9 mouse cellular contexts compared by ENCODE assay signal in the genomic region with DNA sequence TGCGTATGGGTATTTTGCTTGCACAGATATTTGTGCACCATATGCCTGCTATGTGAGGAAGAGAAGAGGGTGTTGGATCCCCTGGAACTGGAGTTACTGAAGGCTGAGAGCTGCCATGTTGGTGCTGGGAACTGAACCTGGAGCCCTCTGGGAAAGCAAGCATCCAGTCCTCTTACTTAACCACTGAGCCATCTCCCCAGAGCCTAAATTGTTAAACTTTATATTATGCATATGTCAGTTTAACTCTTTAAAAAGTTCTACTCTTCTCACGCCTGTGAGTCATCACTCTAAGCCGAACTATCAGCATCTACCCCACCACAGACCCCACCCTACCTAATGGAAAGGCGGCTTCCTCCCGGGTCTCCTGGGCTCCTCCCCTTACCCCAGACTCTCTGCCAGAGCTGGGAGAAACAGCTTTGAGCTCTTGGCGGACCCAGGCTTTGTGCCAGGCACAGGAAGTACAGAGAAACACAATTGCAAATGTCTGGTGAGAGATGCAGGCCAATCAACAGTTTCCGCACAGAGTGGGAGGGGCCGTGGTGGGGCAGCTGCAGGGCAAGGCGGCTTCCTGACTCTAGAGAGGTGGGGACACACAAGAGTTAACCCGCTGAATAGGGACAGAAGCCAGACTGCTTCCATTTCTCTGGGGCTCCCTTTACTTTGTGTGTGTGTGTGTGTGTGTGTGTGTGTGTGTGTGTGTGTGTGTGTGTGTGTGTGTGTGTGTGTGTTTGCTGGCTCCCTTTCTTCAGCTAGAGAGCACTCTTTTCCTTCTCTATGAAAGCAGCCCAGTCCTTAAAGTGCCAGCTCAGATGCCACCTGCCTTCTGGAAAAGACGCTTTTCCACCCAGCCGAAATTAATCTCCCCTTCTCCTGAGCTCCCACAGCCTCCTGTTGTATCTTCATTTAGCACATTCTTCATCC.
DNase-seq lines count a peak whose midpoint lies in the region; ATAC-seq and TF ChIP-seq lines count a peak whose summit lies in the region.
"Had no signal": no experiment of that assay in that cellular context is flagged by ENCODE, and none has a peak within 500 bp of the region (broad histone marks: within the 10 kb centered on the region; RNA-seq: fewer than 3 reads in every experiment).

No protein-coding gene starts in this region.

- H3K4me2 ChIP-seq in forebrain, embryonic 16.5 days (ENCODE audit: low read length) = no peak overlapping the region
- H3K4me2 ChIP-seq in liver, embryonic 16.5 days (ENCODE audit: low read depth, low read length) = no peak overlapping the region
- H3K4me2 ChIP-seq in neural tube, embryonic 14.5 days (ENCODE audit: low read depth, low read length) = no peak overlapping the region

- intact Hi-C loops in heart, postnatal 10 days (cut with DNase I) = no loop called here

- peak overlapping the region; percentile 46; the same call in 1 of the 2 replicates for H3K4me3 ChIP-seq in E14TG2a.4 (replicated peaks; ENCODE audit: low read length)
- H3K4me3 ChIP-seq in forebrain, embryonic 16.5 days (replicated peaks; ENCODE audit: low read length) = no peak overlapping the region
- no peak overlapping the region for H3K4me3 ChIP-seq in liver, embryonic 16.5 days (ENCODE audit: low read depth, low read length)
- no peak overlapping the region for H3K4me3 ChIP-seq in neural tube, embryonic 14.5 days (ENCODE audit: low read depth, low read length)
- H3K4me3 ChIP-seq: erythroblast, embryonic 14.5 days had no signal

- peaks cover 62% of the 10 kb centered on the region for H3K4me1 ChIP-seq in E14TG2a.4 (replicated peaks; ENCODE audit: low read depth, low read length)
- no peaks in the 10 kb centered on the region; the same call in 1 of the 2 replicates for H3K4me1 ChIP-seq in forebrain, embryonic 16.5 days (replicated peaks; ENCODE audit: control insufficient read depth, insufficient read depth, low read length)
- H3K4me1 ChIP-seq in liver, embryonic 16.5 days (ENCODE audit: control insufficient read depth, low read depth, low read length) = no peaks in the 10 kb centered on the region
- no peaks in the 10 kb centered on the region for H3K4me1 ChIP-seq in neural tube, embryonic 14.5 days (ENCODE audit: control insufficient read depth, insufficient read depth, low read length)

- TF ChIP-seq CTCF in E14TG2a.4 (conservative IDR thresholded peaks at IDR 0.05; ENCODE audit: low read length) = no peak

- H3K9me3 ChIP-seq in E14TG2a.4 (ENCODE audit: low read length) = peaks cover 13% of the 10 kb centered on the region
- H3K9me3 ChIP-seq in forebrain, embryonic 16.5 days (ENCODE audit: control insufficient read depth, low read length) = no peaks in the 10 kb centered on the region
- H3K9me3 ChIP-seq in liver, embryonic 16.5 days (replicated peaks; ENCODE audit: control insufficient read depth, low read length) = no peaks in the 10 kb centered on the region
- H3K9me3 ChIP-seq in neural tube, embryonic 14.5 days (ENCODE audit: control insufficient read depth, low read length) = no peaks in the 10 kb centered on the region

- H3K27me3 ChIP-seq in E14TG2a.4 (ENCODE audit: insufficient read depth, low read length) = no peaks in the 10 kb centered on the region
- H3K27me3 ChIP-seq in forebrain, embryonic 16.5 days (replicated peaks; ENCODE audit: control insufficient read depth, insufficient read depth, low read length) = no peaks in the 10 kb centered on the region
- no peaks in the 10 kb centered on the region for H3K27me3 ChIP-seq in liver, embryonic 16.5 days (ENCODE audit: control insufficient read depth, insufficient read depth, low read depth, low read length)
- H3K27me3 ChIP-seq in neural tube, embryonic 14.5 days (ENCODE audit: control insufficient read depth, insufficient read depth, low read length) = no peaks in the 10 kb centered on the region

- DNase-seq in c-Kit-positive CD71-negative TER-119-negative erythroid progenitor cells, embryonic 14.5 days (ENCODE audit: low read depth) = peak; percentile 58
- DNase-seq in heart, postnatal 10 days = peak; percentile 81 to 83
- DNase-seq in kidney, postnatal 25 days = peak; percentile 75 to 90
- DNase-seq in thymus, postnatal 14 days = peak; percentile 93

- no peaks in the 10 kb centered on the region for H3K36me3 ChIP-seq in E14TG2a.4 (ENCODE audit: insufficient read depth, low read length)
- no peaks in the 10 kb centered on the region for H3K36me3 ChIP-seq in forebrain, embryonic 16.5 days (ENCODE audit: control insufficient read depth, insufficient read depth)
- no peaks in the 10 kb centered on the region for H3K36me3 ChIP-seq in liver, embryonic 16.5 days (ENCODE audit: control insufficient read depth, insufficient read depth)
- no peaks in the 10 kb centered on the region for H3K36me3 ChIP-seq in neural tube, embryonic 14.5 days (ENCODE audit: control insufficient read depth, insufficient read depth, low read length)

- H3K9ac ChIP-seq in forebrain, embryonic 16.5 days (replicated peaks; ENCODE audit: low read depth, low read length) = no peak overlapping the region
- no peak overlapping the region for H3K9ac ChIP-seq in liver, embryonic 16.5 days (ENCODE audit: low read depth, low read length)
- H3K9ac ChIP-seq in neural tube, embryonic 14.5 days (replicated peaks; ENCODE audit: low read depth, low read length) = no peak overlapping the region

- H3K27ac ChIP-seq in forebrain, embryonic 16.5 days (ENCODE audit: low read length) = no peak overlapping the region
- H3K27ac ChIP-seq in liver, embryonic 16.5 days (ENCODE audit: low read length) = no peak overlapping the region
- H3K27ac ChIP-seq in neural tube, embryonic 14.5 days (ENCODE audit: low read depth, low read length) = no peak overlapping the region

- peak; percentile 92 for ATAC-seq in forebrain, embryonic 16.5 days
- peak; percentile 47; the same call in 1 of the 2 replicates for ATAC-seq in liver, embryonic 16.5 days (ENCODE audit: low read depth)
- ATAC-seq in neural tube, embryonic 14.5 days (ENCODE audit: low read depth) = peak; percentile 88

- WGBS in forebrain, embryonic 16.5 days = 35% methylated on average over 12 of the region's 12 CpGs
- 28% methylated on average over 12 of the region's 12 CpGs for WGBS in liver, embryonic 16.5 days (ENCODE audit: insufficient replicate concordance)
- WGBS in neural tube, embryonic 14.5 days = 41% methylated on average over 12 of the region's 12 CpGs
